Mouse (Mus musculus) cerebellum, postnatal 36 days (tissue): ENCODE data around the gene Ccdc86.

Source experiments
- DNase-seq, 2 experiments: peaks; one replicate each; pipeline ENCODE4 v3.0.0; 2021 to 2022; ENCODE audit warnings: mixed read lengths in 2 of 2

Ccdc86 gene

GRCm38 (mm10) chr19:10949112-10949511, at the start of gene Ccdc86:
Ccdc86 (minus strand) TSS chr19:10949266.
- peak; percentile 96 to 97 for DNase-seq

- no peak for DNase-seq
Observed at GRCm38 (mm10) chr19:10993150-10993549, 44.1 kb upstream of the Ccdc86 start, which contains the start of gene Ms4a15. Ms4a15 (minus strand) TSS chr19:10993250.

- no peak for DNase-seq
Observed at GRCm38 (mm10) chr19:10991911-10992310, 42.8 kb upstream of the Ccdc86 start.

GRCm38 (mm10) chr19:10990751-10991150, 41.7 kb upstream of the Ccdc86 start:
- no peak for DNase-seq

- no peak for DNase-seq
Observed at GRCm38 (mm10) chr19:10988563-10988962, 39.5 kb upstream of the Ccdc86 start.

- DNase-seq: no peak
Observed at GRCm38 (mm10) chr19:10985889-10986288, 36.8 kb upstream of the Ccdc86 start.

- DNase-seq: no peak
Observed at GRCm38 (mm10) chr19:10984551-10984950, 35.5 kb upstream of the Ccdc86 start.

- DNase-seq: peak; percentile 46 to 55
Observed at GRCm38 (mm10) chr19:10983146-10983545, 34.1 kb upstream of the Ccdc86 start.

GRCm38 (mm10) chr19:10980210-10980609, 31.1 kb upstream of the Ccdc86 start:
- no peak for DNase-seq

GRCm38 (mm10) chr19:10979184-10980168, 30.4 kb upstream of the Ccdc86 start:
- DNase-seq: peak; percentile 76 to 80

GRCm38 (mm10) chr19:10976318-10976717, 27.3 kb upstream of the Ccdc86 start:
- DNase-seq: no peak

GRCm38 (mm10) chr19:10975187-10975586, 26.1 kb upstream of the Ccdc86 start:
- DNase-seq: no peak

GRCm38 (mm10) chr19:10974238-10974865, 25.3 kb upstream of the Ccdc86 start, which contains the start of gene Ms4a10:
Ms4a10 (minus strand) TSS chr19:10974670.
- no peak for DNase-seq

GRCm38 (mm10) chr19:10973187-10973586, 24.1 kb upstream of the Ccdc86 start:
- no peak for DNase-seq

GRCm38 (mm10) chr19:10972660-10973059, 23.6 kb upstream of the Ccdc86 start:
- DNase-seq: no peak

GRCm38 (mm10) chr19:10970457-10970856, 21.4 kb upstream of the Ccdc86 start:
- DNase-seq: no peak

- DNase-seq: no peak
Observed at GRCm38 (mm10) chr19:10968578-10968977, 19.5 kb upstream of the Ccdc86 start.

- no peak for DNase-seq
Observed at GRCm38 (mm10) chr19:10965721-10966120, 16.7 kb upstream of the Ccdc86 start.

- no peak for DNase-seq
Observed at GRCm38 (mm10) chr19:10959978-10960346, 10.9 kb upstream of the Ccdc86 start.

GRCm38 (mm10) chr19:10959085-10959977, 10.3 kb upstream of the Ccdc86 start:
- peak; percentile 25 to 67 for DNase-seq

- no peak for DNase-seq
Observed at GRCm38 (mm10) chr19:10952021-10952939, 3.2 kb upstream of the Ccdc86 start.

- no peak for DNase-seq
Observed at GRCm38 (mm10) chr19:10949558-10949957, 492 bp upstream of the Ccdc86 start.
